Mouse (Mus musculus): ENCODE measurements at regions not wholly inside any gene's neighbourhood (a gene's known extent, or its start where the extent isn't known, plus 50 kb on each side); places are given as distances from the start of the nearest gene placed in this dataset.

GRCm38 (mm10) chr16:78490245-78490644, 86.3 kb downstream of the D16Ertd472e start:
- DNase-seq (ENCODE audit: low read depth, low spot score), result no peak

GRCm38 (mm10) chr16:78489604-78490003, 86.9 kb downstream of the D16Ertd472e start:
- no peak for DNase-seq (ENCODE audit: low read depth, low spot score)

GRCm38 (mm10) chr16:78486531-78486930, 90.0 kb downstream of the D16Ertd472e start:
- DNase-seq (ENCODE audit: low read depth, low spot score), result no peak

GRCm38 (mm10) chr16:78484319-78484718, 92.2 kb downstream of the D16Ertd472e start:
- DNase-seq (ENCODE audit: low read depth, low spot score), result no peak

- DNase-seq (ENCODE audit: low read depth, low spot score), result no peak
These were observed 94.9 kb downstream of the D16Ertd472e start for GRCm38 (mm10) chr16:78481571-78481970.

GRCm38 (mm10) chr16:78481065-78481464, 95.4 kb downstream of the D16Ertd472e start:
- DNase-seq (ENCODE audit: low read depth, low spot score), result no peak

GRCm38 (mm10) chr16:78480261-78480660, 96.2 kb downstream of the D16Ertd472e start:
- no peak for DNase-seq (ENCODE audit: low read depth, low spot score)

- no peak for DNase-seq (ENCODE audit: low read depth, low spot score)
These were observed 96.5 kb upstream of the Btg3 start for GRCm38 (mm10) chr16:78473456-78473855.

GRCm38 (mm10) chr16:78459996-78460395, 83.0 kb upstream of the Btg3 start:
- DNase-seq (ENCODE audit: low read depth, low spot score), result no peak

- no peak for DNase-seq (ENCODE audit: low read depth, low spot score)
These were observed 80.7 kb upstream of the Btg3 start for GRCm38 (mm10) chr16:78457731-78458151.

- DNase-seq (ENCODE audit: low read depth, low spot score), result no peak
These were observed 79.4 kb upstream of the Btg3 start for GRCm38 (mm10) chr16:78456345-78456744.

- DNase-seq (ENCODE audit: low read depth, low spot score), result no peak
These were observed 77.5 kb upstream of the Btg3 start for GRCm38 (mm10) chr16:78454509-78454908.

- DNase-seq (ENCODE audit: low read depth, low spot score), result peak; percentile 52
These were observed 75.3 kb upstream of the Btg3 start for GRCm38 (mm10) chr16:78452303-78452702.

- DNase-seq (ENCODE audit: low read depth, low spot score), result no peak
These were observed 74.8 kb upstream of the Btg3 start for GRCm38 (mm10) chr16:78451750-78452149.

GRCm38 (mm10) chr16:78451251-78451650, 74.3 kb upstream of the Btg3 start:
- DNase-seq (ENCODE audit: low read depth, low spot score), result no peak

- DNase-seq (ENCODE audit: low read depth, low spot score), result no peak
These were observed 72.2 kb upstream of the Btg3 start for GRCm38 (mm10) chr16:78449231-78449630.

- no peak for DNase-seq (ENCODE audit: low read depth, low spot score)
These were observed 66.3 kb upstream of the Btg3 start for GRCm38 (mm10) chr16:78443262-78443661.

- DNase-seq (ENCODE audit: low read depth, low spot score), result no peak
These were observed 65.8 kb upstream of the Btg3 start for GRCm38 (mm10) chr16:78442830-78443229.

GRCm38 (mm10) chr16:78441961-78442360, 65.0 kb upstream of the Btg3 start:
- no peak for DNase-seq (ENCODE audit: low read depth, low spot score)

GRCm38 (mm10) chr16:78435707-78436106, 58.7 kb upstream of the Btg3 start:
- DNase-seq (ENCODE audit: low read depth, low spot score), result no peak

- no peak for DNase-seq (ENCODE audit: low read depth, low spot score)
These were observed 50.6 kb upstream of the Btg3 start for GRCm38 (mm10) chr16:78427470-78428041.
